Mouse (Mus musculus) spleen, adult 2 months (tissue): ENCODE measurements at regions not wholly inside any gene's neighbourhood (a gene's known extent, or its start where the extent isn't known, plus 50 kb on each side); places are given as distances from the start of the nearest gene placed in this dataset.
"Not testable (repeated sequence)": the region's sequence is repeated elsewhere in the genome, so short reads cannot be mapped to it uniquely, and the experiment has no call there.

Source experiments
- DNase-seq, 2 experiments: peaks; one replicate each; pipeline versions ENCODE4 v3.0.0 to v3.0.0-alpha.2; 2012 to 2021; ENCODE audit warnings: low spot score in 2 of 2, low read depth in 1 of 2
- H3K27ac ChIP-seq: fragments of 200-500 bp; 2 replicates; pipeline ENCODE4 v1.5.1; 2012; ENCODE audit warnings: low read length, inconsistent platforms; ENCODE audit not compliant: insufficient read depth
- H3K27me3 ChIP-seq: fragments of 200-500 bp; 2 replicates; pipeline ENCODE4 v1.6.1; 2012; ENCODE audit warnings: mild to moderate bottlenecking, moderate library complexity, low read length, inconsistent platforms; ENCODE audit not compliant: control insufficient read depth, insufficient read depth
- H3K36me3 ChIP-seq: fragments of 200-500 bp; 2 replicates; pipeline ENCODE4 v1.6.1; 2012; ENCODE audit warnings: mild to moderate bottlenecking, low read length, inconsistent platforms; ENCODE audit not compliant: control insufficient read depth, insufficient read depth
- H3K4me1 ChIP-seq: fragments of 200-500 bp; 2 replicates; pipeline ENCODE4 v1.6.1; 2011; ENCODE audit warnings: inconsistent platforms; ENCODE audit not compliant: control insufficient read depth, insufficient read depth, insufficient read length
- H3K4me3 ChIP-seq: fragments of 200-500 bp; 2 replicates; pipeline ENCODE4 v1.5.1; 2011; ENCODE audit warnings: mild to moderate bottlenecking, inconsistent platforms; ENCODE audit not compliant: insufficient read depth, insufficient read length; ENCODE audit errors: extremely low read depth
- CTCF ChIP-seq: fragments of 200-500 bp; IDR thresholded peaks from 2 replicates; pipeline ENCODE4 v1.5.1; 2011; ENCODE audit warnings: mild to moderate bottlenecking, inconsistent platforms; ENCODE audit not compliant: insufficient read depth, insufficient read length, insufficient replicate concordance; ENCODE audit errors: extremely low read depth
- POLR2A ChIP-seq: fragments of 200-500 bp; IDR thresholded peaks from 2 replicates; pipeline ENCODE4 v1.6.1; 2011; ENCODE audit warnings: low read depth, low read length, inconsistent platforms
- WGBS: fragments of 180-500 bp; shearing (Covaris S2); methylation state at CpG from one replicate; pipeline ENCODE4 v1.1.7; 2018; 5-methylcytosine and 5-hydroxymethylcytosine counted together

DNA sequence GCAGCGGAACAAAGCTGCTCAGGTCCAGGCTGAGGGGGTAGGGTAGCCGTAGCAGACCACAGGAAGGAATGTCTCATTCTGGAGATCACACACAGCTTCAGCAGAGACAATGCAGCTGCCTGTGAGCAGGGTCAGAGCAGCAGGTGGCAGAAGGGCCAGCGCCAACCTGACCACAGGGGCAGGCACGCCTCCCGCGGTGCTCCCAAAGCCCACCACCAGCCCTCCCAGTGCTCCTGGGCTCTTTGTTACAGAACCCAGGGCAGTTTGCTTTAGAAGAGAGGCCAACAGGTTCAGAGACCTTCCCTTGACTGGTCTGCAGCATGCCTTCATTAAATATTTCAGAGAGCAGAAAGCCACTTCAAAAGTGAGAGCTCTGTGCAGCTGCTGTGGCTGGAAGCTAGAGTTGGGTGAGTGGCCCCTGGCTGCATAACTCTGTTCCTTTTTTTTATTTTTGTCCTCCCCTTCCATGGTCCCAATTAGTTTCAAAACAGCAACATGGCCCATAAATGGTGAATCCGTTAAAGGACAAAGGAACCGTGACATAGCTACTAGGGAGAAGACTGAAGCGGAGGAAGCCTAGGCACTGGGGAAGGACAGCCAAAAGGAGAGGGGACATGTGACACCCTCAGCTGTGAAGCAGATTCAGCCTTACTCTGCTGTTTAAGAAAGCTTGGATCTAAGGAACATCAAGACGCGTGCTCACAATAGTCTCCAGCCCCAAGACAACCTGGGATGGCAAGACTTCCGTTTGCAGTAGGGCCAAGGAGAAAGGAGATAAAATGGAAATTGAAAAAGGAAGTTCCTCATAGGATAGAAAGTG is 350.9 kb upstream of the Cdh5 start:
- Histone ChIP-seq H3K36me3 (no peaks in the 10 kb centered on the region), H3K4me3 (no peak overlapping the region), H3K4me1 (no peaks in the 10 kb centered on the region), H3K27ac (no peak overlapping the region), H3K27me3 (no peaks in the 10 kb centered on the region)
- no peak for DNase-seq
- TF ChIP-seq CTCF (no peak), POLR2A (no peak)
- WGBS: 55% methylated on average over 12 of the region's 12 CpGs

DNA sequence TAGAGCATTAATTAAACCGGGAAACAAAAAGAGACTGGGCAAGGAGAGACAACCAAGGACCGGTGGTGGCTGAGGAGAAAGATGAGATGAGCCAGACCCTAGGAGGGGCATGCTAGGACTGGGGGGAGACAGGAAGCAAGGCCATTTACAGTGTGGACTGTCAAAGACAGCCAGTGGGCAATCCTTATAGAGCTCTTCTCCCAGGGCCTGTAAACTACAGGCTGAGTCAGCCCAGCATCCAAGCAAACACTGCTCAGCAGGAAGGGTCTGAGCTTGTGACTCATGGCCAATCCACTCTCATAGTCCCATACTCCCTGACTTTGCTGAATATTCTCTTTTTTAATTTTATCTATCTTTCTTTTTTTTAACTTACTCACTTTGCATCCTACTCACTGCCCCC is 350.3 kb upstream of the Cdh5 start:
- no peak for DNase-seq
- Histone ChIP-seq H3K27me3 (no peaks in the 10 kb centered on the region), H3K36me3 (no peaks in the 10 kb centered on the region), H3K4me1 (no peaks in the 10 kb centered on the region), H3K27ac (no peak overlapping the region), H3K4me3 (no peak overlapping the region)
- WGBS: 75% methylated on average over 2 of the region's 2 CpGs
- TF ChIP-seq CTCF (no peak), POLR2A (no peak)

DNA sequence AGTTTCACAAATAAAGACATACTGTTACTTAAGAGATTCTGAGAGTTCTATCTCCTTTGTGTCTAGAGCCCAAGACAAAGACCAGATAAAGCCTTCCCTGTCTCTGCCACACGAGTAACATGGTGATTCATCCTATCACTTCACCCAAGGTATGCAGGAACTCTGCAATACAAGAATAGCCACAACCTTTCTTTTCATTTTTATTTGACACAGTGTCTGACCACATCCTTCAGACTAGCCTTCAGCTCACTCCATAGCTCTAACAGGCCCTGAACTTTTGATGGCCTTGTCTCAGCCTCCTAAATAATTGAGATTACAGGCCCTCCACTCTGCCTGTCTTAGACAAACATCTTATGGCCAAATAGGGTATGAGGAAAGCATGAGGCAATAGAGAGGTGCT is 337.6 kb upstream of the Cdh5 start:
- no peak for DNase-seq
- no peak for TF ChIP-seq CTCF
- TF ChIP-seq POLR2A: no peak
- 57% methylated on average over 1 of the region's 1 CpGs for WGBS
- no peak overlapping the region for H3K27ac ChIP-seq
- no peaks in the 10 kb centered on the region for H3K36me3 ChIP-seq
- H3K27me3 ChIP-seq: no peaks in the 10 kb centered on the region
- H3K4me1 ChIP-seq: no peaks in the 10 kb centered on the region
- no peak overlapping the region for H3K4me3 ChIP-seq

DNA sequence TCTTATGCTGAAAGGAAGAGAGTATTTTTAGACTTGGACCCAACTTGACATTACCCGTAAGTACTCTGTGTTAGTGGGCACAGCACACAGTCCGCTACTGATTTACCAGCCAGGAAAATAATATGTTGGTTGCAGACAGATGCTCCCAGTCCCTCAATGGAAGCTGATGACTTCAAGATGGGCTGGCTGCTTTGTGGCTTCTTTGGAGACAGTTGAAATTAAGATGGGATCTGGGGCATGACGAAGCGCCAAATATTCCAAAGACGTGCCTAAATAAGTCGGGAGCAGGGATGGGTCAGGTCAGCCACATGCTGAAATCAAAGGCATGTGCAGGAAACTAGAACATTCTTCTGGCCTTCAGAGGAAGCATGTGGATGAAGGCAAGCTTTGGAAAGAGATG is 321.8 kb upstream of the Cdh5 start:
- WGBS: 93% methylated on average over 6 of the region's 6 CpGs
- Histone ChIP-seq H3K4me1 (no peaks in the 10 kb centered on the region), H3K27ac (no peak overlapping the region), H3K27me3 (no peaks in the 10 kb centered on the region), H3K4me3 (no peak overlapping the region), H3K36me3 (no peaks in the 10 kb centered on the region)
- no peak for TF ChIP-seq POLR2A
- TF ChIP-seq CTCF: no peak
- DNase-seq: no peak

DNA sequence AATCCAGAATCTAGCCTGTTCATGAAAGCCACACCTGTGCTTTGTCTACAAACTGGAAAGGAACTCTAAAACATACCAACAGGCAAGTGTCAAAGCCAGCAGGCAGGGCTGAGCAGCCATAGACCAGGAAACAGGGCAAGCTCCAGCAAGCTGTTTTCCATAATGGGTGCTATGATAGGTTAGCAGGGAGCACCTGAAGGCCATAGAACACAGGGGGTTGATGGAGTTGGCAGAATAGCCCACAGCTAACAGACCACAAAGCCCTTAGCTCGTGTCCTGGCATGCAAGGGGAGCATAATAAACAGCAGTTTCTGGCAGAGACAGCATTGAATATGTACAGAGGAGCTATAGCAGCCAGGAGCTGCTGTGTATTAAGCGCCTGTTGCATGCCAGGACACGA is 313.1 kb upstream of the Cdh5 start:
- no peak overlapping the region for H3K27ac ChIP-seq
- 58% methylated on average over 3 of the region's 3 CpGs for WGBS
- no peak for DNase-seq
- no peak overlapping the region for H3K4me3 ChIP-seq
- TF ChIP-seq POLR2A (no peak), CTCF (no peak)
- H3K27me3 ChIP-seq: no peaks in the 10 kb centered on the region
- H3K4me1 ChIP-seq: no peaks in the 10 kb centered on the region
- no peaks in the 10 kb centered on the region for H3K36me3 ChIP-seq

DNA sequence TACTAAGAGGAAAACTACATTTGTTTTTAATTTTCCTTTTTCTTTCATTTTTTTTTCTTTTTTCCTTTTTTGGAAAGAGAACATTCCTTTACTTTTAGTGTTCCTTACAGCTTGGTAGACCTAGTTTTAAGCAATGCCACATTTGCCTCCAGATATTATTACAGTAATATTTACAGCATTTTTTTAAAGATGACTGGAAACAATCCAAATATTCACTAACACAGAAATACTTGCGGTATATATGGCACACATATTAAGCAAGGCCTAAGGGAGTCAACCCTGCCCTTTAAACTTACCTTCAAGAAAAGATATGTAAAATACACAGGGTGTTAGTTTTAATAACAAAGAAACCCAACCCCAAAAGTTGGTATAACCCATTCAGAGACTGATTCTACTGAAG is 308.1 kb upstream of the Cdh5 start:
- Histone ChIP-seq H3K4me1 (no peaks in the 10 kb centered on the region), H3K27ac (no peak overlapping the region), H3K36me3 (no peaks in the 10 kb centered on the region), H3K27me3 (no peaks in the 10 kb centered on the region), H3K4me3 (no peak overlapping the region)
- no peak for TF ChIP-seq CTCF
- TF ChIP-seq POLR2A: no peak
- 90% methylated on average over 1 of the region's 1 CpGs for WGBS
- no peak for DNase-seq

DNA sequence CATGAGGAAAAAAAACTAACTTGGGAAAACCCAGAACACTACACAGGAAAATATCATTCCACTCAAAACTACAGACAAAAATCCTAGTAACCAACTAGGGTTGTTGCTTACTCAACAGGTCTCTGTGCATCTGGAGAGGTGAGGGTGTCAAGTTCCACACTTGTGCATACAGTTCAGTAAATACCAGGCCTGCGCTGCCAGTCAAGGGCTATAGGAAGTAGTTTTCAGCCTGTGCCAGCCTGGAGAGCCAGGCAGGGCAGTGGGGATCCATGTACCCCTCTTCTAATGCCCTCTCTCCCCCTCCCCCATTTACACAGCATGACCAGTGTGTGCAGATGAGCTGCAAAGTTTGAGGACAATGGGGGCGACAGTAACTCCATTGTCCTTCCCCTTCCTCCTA is 302.8 kb upstream of the Cdh5 start:
- not testable (repeated sequence) for H3K27ac ChIP-seq, DNase-seq, H3K36me3 ChIP-seq, H3K4me3 ChIP-seq, H3K27me3 ChIP-seq, H3K4me1 ChIP-seq
- WGBS: 88% methylated on average over 2 of the region's 2 CpGs
